Mouse (Mus musculus): ENCODE data around the gene Pitpnm2.

DNA sequence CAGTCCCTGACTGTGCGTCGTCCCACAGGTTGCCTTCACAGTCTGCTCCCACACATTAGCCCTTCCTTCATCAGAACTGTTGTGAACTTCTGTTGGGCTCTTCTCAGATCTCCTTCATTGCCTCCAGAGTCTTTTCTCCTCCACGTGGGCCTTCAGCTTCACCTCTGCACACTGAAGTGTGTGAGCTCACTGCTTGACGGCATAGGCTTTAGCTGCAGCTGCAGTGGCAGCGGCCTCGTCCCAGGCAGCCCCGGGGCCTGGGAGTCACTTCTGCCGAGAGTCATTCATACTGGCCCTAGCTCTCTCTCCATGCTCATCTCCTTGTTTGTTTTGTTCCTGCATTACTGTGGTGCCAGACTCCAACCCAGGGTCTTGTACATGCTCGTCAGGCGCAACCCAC, 81.9 kb downstream of the Pitpnm2 start:
- TF ChIP-seq CTCF (IDR thresholded peaks at IDR 0.05; ENCODE audit: control insufficient read depth, insufficient read depth, low read length) (no peak), POLR2A (IDR thresholded peaks at IDR 0.05; ENCODE audit: borderline replicate concordance, control insufficient read depth, low read depth, low read length) (no peak)

Measured in bone marrow, adult 2 months (tissue).